Mouse (Mus musculus) heart, embryonic 16.5 days (tissue): ENCODE data around the gene Cavin4. TPM values are rescaled to one million over a fixed set of nuclear protein-coding genes. Genes with fewer than 3 reads are reported as not detected.
A peak's percentile ranks its signal among the peaks of the same experiment; 100 is the strongest.

ENCODE experiments used
- ATAC-seq: fragments of 200-750 bp; cut with Nextera tagmentation; replicated peaks from 2 replicates; pipeline ENCODE4 v1.8.0; 2017; ENCODE audit warnings: moderate number of reproducible peaks; ENCODE audit not compliant: insufficient read depth, low FRiP score; ENCODE audit errors: extremely low read depth
- H3K27ac ChIP-seq: fragments of 300-500 bp; sonication (generic); 2 replicates; pipeline ENCODE4 v1.5.1; 2014; ENCODE audit warnings: mild to moderate bottlenecking, low read length, control low read depth, moderate library complexity
- H3K27me3 ChIP-seq: fragments of 300-500 bp; sonication (generic); 2 replicates; pipeline ENCODE4 v1.6.1; 2014; ENCODE audit warnings: low read length, mixed read lengths; ENCODE audit not compliant: control insufficient read depth, insufficient read depth
- H3K36me3 ChIP-seq: fragments of 300-500 bp; sonication (generic); 2 replicates; pipeline ENCODE4 v1.6.1; 2014; ENCODE audit not compliant: control insufficient read depth, insufficient read depth
- H3K4me1 ChIP-seq: fragments of 300-500 bp; sonication (generic); 2 replicates; pipeline ENCODE4 v1.6.1; 2014; ENCODE audit warnings: low read length, mixed read lengths; ENCODE audit not compliant: control insufficient read depth, insufficient read depth
- H3K4me2 ChIP-seq: fragments of 300-500 bp; sonication (generic); 2 replicates; pipeline ENCODE4 v1.6.1; 2014; ENCODE audit warnings: low read depth, mild to moderate bottlenecking, control low read depth, low read length
- H3K4me3 ChIP-seq: fragments of 300-500 bp; sonication (generic); 2 replicates; pipeline ENCODE4 v1.5.1; 2014; ENCODE audit warnings: mild to moderate bottlenecking, control low read depth, low read length
- H3K9ac ChIP-seq: fragments of 300-500 bp; sonication (generic); 2 replicates; pipeline ENCODE4 v1.6.1; 2014; ENCODE audit warnings: low read length, control low read depth
- H3K9me3 ChIP-seq: fragments of 300-500 bp; sonication (generic); replicated peaks from 2 replicates; pipeline ENCODE4 v1.6.1; 2016; ENCODE audit warnings: low read length; ENCODE audit not compliant: control insufficient read depth
- WGBS: fragments of 180-500 bp; shearing (Covaris S2); extraction: QIAGEN DNeasy Blood & Tissue Kit; methylation state at CpG from one replicate; pipeline ENCODE4 v1.1.7; 2014; 5-methylcytosine and 5-hydroxymethylcytosine counted together
- polyA plus RNA-seq: library from polyadenylated mRNA; unstranded; fragments of >200 nt; fragmentation: Nextera tagmentation; extraction: Ambion mirVana; gene quantifications from 2 replicates; pipeline ENCODE4 v1.2.1, GENCODE M21; 2015

Cavin4 gene
- 20.8 and 27.6 TPM in 2 replicates for polyA plus RNA-seq

- no peaks in the 10 kb centered on the region for H3K27me3 ChIP-seq
- H3K9ac ChIP-seq = peak within 1 kb of the TSS; percentile 59
- H3K4me1 ChIP-seq = no peaks in the 10 kb centered on the region; the same call in 1 of the 2 replicates
- H3K36me3 ChIP-seq = peaks cover 5% of the 10 kb centered on the region
- peak; percentile 91 for ATAC-seq
- H3K4me2 ChIP-seq = peak within 1 kb of the TSS; percentile 55
- H3K4me3 ChIP-seq = peak within 1 kb of the TSS; percentile 31
- peak within 1 kb of the TSS; percentile 83 for H3K27ac ChIP-seq
- H3K9me3 ChIP-seq = no peaks in the 10 kb centered on the region
- 63% methylated on average over 10 of the region's 10 CpGs for WGBS
Measured at GRCm38 (mm10) chr4:48663271-48663670, at the start of gene Cavin4. TSS of gene Cavin4 (plus strand) at chr4:48663514.

- Histone ChIP-seq H3K27me3 (no peaks in the 10 kb centered on the region), H3K36me3 (peaks cover 4% of the 10 kb centered on the region), H3K4me2 (no peak overlapping the region), H3K27ac (no peak overlapping the region), H3K9ac (no peak overlapping the region), H3K4me1 (no peaks in the 10 kb centered on the region), H3K4me3 (no peak overlapping the region), H3K9me3 (no peaks in the 10 kb centered on the region)
- WGBS = 95% methylated on average over 4 of the region's 4 CpGs
- ATAC-seq = no peak
Measured at GRCm38 (mm10) chr4:48615483-48615882, 47.8 kb upstream of the Cavin4 start.

GRCm38 (mm10) chr4:48617201-48617600 is 46.1 kb upstream of the Cavin4 start:
- 94% methylated on average over 15 of the region's 15 CpGs for WGBS

GRCm38 (mm10) chr4:48620121-48620520 is 43.2 kb upstream of the Cavin4 start:
- ATAC-seq = no peak
- H3K27me3 ChIP-seq = no peaks in the 10 kb centered on the region
- H3K4me1 ChIP-seq = no peaks in the 10 kb centered on the region
- H3K4me3 ChIP-seq = no peak overlapping the region
- H3K27ac ChIP-seq = no peak overlapping the region
- H3K9me3 ChIP-seq = no peaks in the 10 kb centered on the region
- peaks cover 4% of the 10 kb centered on the region for H3K36me3 ChIP-seq
- H3K4me2 ChIP-seq = no peak overlapping the region
- WGBS = 93% methylated on average over 6 of the region's 6 CpGs
- H3K9ac ChIP-seq = no peak overlapping the region

More at GRCm38 (mm10) chr4:48617201-48617600, 46.1 kb upstream of the Cavin4 start:
- peaks cover 4% of the 10 kb centered on the region for H3K36me3 ChIP-seq
- no peak overlapping the region for H3K4me3 ChIP-seq
- no peak overlapping the region for H3K27ac ChIP-seq
- H3K27me3 ChIP-seq = no peaks in the 10 kb centered on the region
- ATAC-seq = no peak
- no peaks in the 10 kb centered on the region for H3K4me1 ChIP-seq
- H3K4me2 ChIP-seq = no peak overlapping the region
- H3K9ac ChIP-seq = no peak overlapping the region
- H3K9me3 ChIP-seq = no peaks in the 10 kb centered on the region

- Histone ChIP-seq H3K4me3 (no peak overlapping the region), H3K27ac (no peak overlapping the region), H3K36me3 (peaks cover under 1% of the 10 kb centered on the region), H3K4me2 (no peak overlapping the region), H3K9ac (no peak overlapping the region), H3K9me3 (no peaks in the 10 kb centered on the region), H3K4me1 (no peaks in the 10 kb centered on the region), H3K27me3 (no peaks in the 10 kb centered on the region)
- WGBS = 80% methylated on average over 6 of the region's 6 CpGs
- no peak for ATAC-seq
Measured at GRCm38 (mm10) chr4:48622246-48622645, 41.1 kb upstream of the Cavin4 start.

GRCm38 (mm10) chr4:48622946-48623345 is 40.4 kb upstream of the Cavin4 start:
- WGBS = 84% methylated on average over 7 of the region's 7 CpGs
- H3K4me1 ChIP-seq = no peaks in the 10 kb centered on the region
- no peak for ATAC-seq
- no peaks in the 10 kb centered on the region for H3K27me3 ChIP-seq
- H3K27ac ChIP-seq = no peak overlapping the region
- H3K9ac ChIP-seq = no peak overlapping the region
- H3K36me3 ChIP-seq = no peaks in the 10 kb centered on the region
- no peak overlapping the region for H3K4me2 ChIP-seq
- no peaks in the 10 kb centered on the region for H3K9me3 ChIP-seq
- H3K4me3 ChIP-seq = no peak overlapping the region

- H3K9ac ChIP-seq = no peak overlapping the region
- H3K9me3 ChIP-seq = no peaks in the 10 kb centered on the region
- no peaks in the 10 kb centered on the region for H3K4me1 ChIP-seq
- H3K4me3 ChIP-seq = no peak overlapping the region
- H3K36me3 ChIP-seq = peaks cover 4% of the 10 kb centered on the region; the same call in 1 of the 2 replicates
- WGBS = 88% methylated on average over 6 of the region's 6 CpGs
- no peak overlapping the region for H3K27ac ChIP-seq
- no peak for ATAC-seq
- H3K27me3 ChIP-seq = no peaks in the 10 kb centered on the region
- H3K4me2 ChIP-seq = no peak overlapping the region
Measured at GRCm38 (mm10) chr4:48624961-48625360, 38.4 kb upstream of the Cavin4 start.

- no peak overlapping the region for H3K4me3 ChIP-seq
- 90% methylated on average over 9 of the region's 9 CpGs for whole genome bisulfite sequencing
- no peaks in the 10 kb centered on the region for H3K27me3 ChIP-seq
- ATAC-seq = no peak
- H3K9me3 ChIP-seq = no peaks in the 10 kb centered on the region
- no peak overlapping the region for H3K9ac ChIP-seq
- H3K27ac ChIP-seq = no peak overlapping the region
- no peak overlapping the region for H3K4me2 ChIP-seq
- 0 out of 2 replicates have a peak, but pooled peaks cover 3% of the 10 kb centered on the region for H3K4me1 ChIP-seq
- H3K36me3 ChIP-seq = peaks cover 4% of the 10 kb centered on the region; the same call in 1 of the 2 replicates
Measured at GRCm38 (mm10) chr4:48625836-48626235, 37.5 kb upstream of the Cavin4 start.

GRCm38 (mm10) chr4:48629445-48629844 is 33.9 kb upstream of the Cavin4 start:
- H3K4me3 ChIP-seq = no peak overlapping the region
- no peak overlapping the region for H3K27ac ChIP-seq
- peaks cover 6% of the 10 kb centered on the region; the same call in 1 of the 2 replicates for H3K36me3 ChIP-seq
- H3K9me3 ChIP-seq = no peaks in the 10 kb centered on the region
- no peak overlapping the region for H3K9ac ChIP-seq
- no peak overlapping the region for H3K4me2 ChIP-seq
- H3K27me3 ChIP-seq = no peaks in the 10 kb centered on the region
- H3K4me1 ChIP-seq = 0 out of 2 replicates have a peak, but pooled peaks cover 3% of the 10 kb centered on the region
- no peak for ATAC-seq
- 94% methylated on average over 13 of the region's 13 CpGs for WGBS
